Mouse (Mus musculus): ENCODE measurements around the gene Cdkal1. TPM values are rescaled to one million over a fixed set of nuclear protein-coding genes. Genes with fewer than 3 reads are reported as not detected.

Gene Cdkal1
- polyA plus RNA-seq, 1 experiment, result 10.3 TPM

DNA sequence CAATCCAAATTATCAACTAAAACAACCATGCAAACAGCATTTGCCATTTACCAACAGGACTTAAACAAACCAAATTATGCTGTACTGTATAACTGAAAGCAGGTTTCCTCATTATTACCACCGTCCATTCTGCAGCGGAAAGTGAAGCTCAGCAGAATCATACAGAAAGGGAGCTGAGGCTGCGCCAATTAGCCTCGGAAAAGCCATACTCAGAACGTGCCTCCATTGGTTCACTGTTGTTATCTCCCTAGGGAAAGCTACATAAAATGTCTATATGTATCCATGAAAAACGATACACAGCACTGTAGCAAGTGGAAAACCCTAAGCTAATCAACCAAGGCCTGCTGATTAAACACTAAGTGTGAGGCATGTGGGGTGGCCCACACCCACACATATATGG, 130.6 kb downstream of the Cdkal1 start:
- no peak overlapping the region for H3K27ac ChIP-seq (ENCODE audit: insufficient read depth, low read length)
- DNase-seq, result no peak
- no peak for TF ChIP-seq CTCF (IDR thresholded peaks at IDR 0.05; ENCODE audit: borderline replicate concordance, insufficient read depth, low read depth, low read length)
- no peak for TF ChIP-seq POLR2A (IDR thresholded peaks at IDR 0.05; ENCODE audit: borderline replicate concordance, insufficient read depth, low read length)
- H3K4me3 ChIP-seq (replicated peaks; ENCODE audit: insufficient read depth, low read depth, low read length), result no peak overlapping the region
- 86% methylated on average over 6 of the region's 6 CpGs for WGBS
- H3K4me1 ChIP-seq (ENCODE audit: control insufficient read depth, insufficient read depth, low read length), result no peaks in the 10 kb centered on the region
- H3K27me3 ChIP-seq (ENCODE audit: control insufficient read depth, insufficient read depth, low read length), result no peaks in the 10 kb centered on the region

GRCm38 (mm10) chr13:29723150-29723549, 132.3 kb downstream of the Cdkal1 start:
- 88% methylated on average over 1 of the region's 1 CpGs for WGBS

DNA sequence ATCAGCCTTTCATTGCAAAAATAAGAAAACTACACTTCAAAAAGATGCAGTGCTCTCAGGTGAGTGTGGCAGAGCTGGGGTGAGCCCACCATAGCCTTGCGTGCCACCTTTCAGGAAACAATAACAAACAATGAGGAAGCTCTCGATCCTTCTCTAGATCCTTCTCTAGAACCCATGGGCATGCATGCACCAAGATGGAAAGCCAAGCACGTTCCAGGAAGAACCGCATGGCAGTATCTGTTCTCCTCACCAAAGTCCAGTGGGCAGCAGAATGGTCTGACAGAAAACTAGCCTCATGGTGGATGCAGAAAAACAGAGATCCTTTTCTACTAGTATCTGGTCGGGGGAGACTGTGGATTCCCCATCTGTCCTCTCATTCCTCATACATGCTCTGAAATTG, 134.3 kb downstream of the Cdkal1 start:
- 97% methylated on average over 5 of the region's 5 CpGs for WGBS
- no peak overlapping the region for H3K27ac ChIP-seq (ENCODE audit: insufficient read depth, low read length)
- no peak for DNase-seq
- H3K4me3 ChIP-seq (replicated peaks; ENCODE audit: insufficient read depth, low read depth, low read length), result no peak overlapping the region
- H3K27me3 ChIP-seq (ENCODE audit: control insufficient read depth, insufficient read depth, low read length), result no peaks in the 10 kb centered on the region
- TF ChIP-seq POLR2A (IDR thresholded peaks at IDR 0.05; ENCODE audit: borderline replicate concordance, insufficient read depth, low read length) (no peak), CTCF (IDR thresholded peaks at IDR 0.05; ENCODE audit: borderline replicate concordance, insufficient read depth, low read depth, low read length) (no peak)
- H3K4me1 ChIP-seq (ENCODE audit: control insufficient read depth, insufficient read depth, low read length), result no peaks in the 10 kb centered on the region

More at GRCm38 (mm10) chr13:29723150-29723549, 132.3 kb downstream of the Cdkal1 start:
- no peak for TF ChIP-seq POLR2A (IDR thresholded peaks at IDR 0.05; ENCODE audit: borderline replicate concordance, insufficient read depth, low read length)
- TF ChIP-seq CTCF (IDR thresholded peaks at IDR 0.05; ENCODE audit: borderline replicate concordance, insufficient read depth, low read depth, low read length), result no peak
- no peak for DNase-seq
- Histone ChIP-seq H3K4me1 (ENCODE audit: control insufficient read depth, insufficient read depth, low read length) (no peaks in the 10 kb centered on the region), H3K27me3 (ENCODE audit: control insufficient read depth, insufficient read depth, low read length) (no peaks in the 10 kb centered on the region), H3K27ac (ENCODE audit: insufficient read depth, low read length) (no peak overlapping the region), H3K4me3 (replicated peaks; ENCODE audit: insufficient read depth, low read depth, low read length) (no peak overlapping the region)

DNA sequence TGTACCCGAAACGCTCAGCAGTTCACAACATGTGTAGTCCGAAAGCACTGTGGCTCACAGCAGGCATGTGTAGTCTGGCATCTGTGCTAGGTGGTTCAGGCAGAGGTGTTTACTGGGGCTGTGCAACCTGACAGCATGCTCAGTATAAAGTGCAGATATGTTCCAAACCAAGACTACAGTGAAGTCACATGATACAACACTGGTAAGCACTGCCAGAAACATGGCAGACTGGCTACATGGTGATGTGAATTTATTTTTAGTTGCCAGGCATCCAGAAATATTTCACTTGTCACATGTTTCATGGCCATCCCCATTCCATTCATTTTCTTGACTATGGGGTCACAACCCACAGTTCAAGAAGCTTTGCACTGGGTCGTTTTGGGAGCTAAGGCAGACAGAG, 138.9 kb downstream of the Cdkal1 start:
- no peak overlapping the region for H3K27ac ChIP-seq (ENCODE audit: insufficient read depth, low read length)
- H3K27me3 ChIP-seq (ENCODE audit: control insufficient read depth, insufficient read depth, low read length), result no peaks in the 10 kb centered on the region
- TF ChIP-seq CTCF (IDR thresholded peaks at IDR 0.05; ENCODE audit: borderline replicate concordance, insufficient read depth, low read depth, low read length) (no peak), POLR2A (IDR thresholded peaks at IDR 0.05; ENCODE audit: borderline replicate concordance, insufficient read depth, low read length) (no peak)
- H3K4me1 ChIP-seq (ENCODE audit: control insufficient read depth, insufficient read depth, low read length), result 0 out of 2 replicates have a peak, but pooled peaks cover 3% of the 10 kb centered on the region
- DNase-seq, result no peak
- WGBS, result 62% methylated on average over 4 of the region's 4 CpGs
- no peak overlapping the region for H3K4me3 ChIP-seq (replicated peaks; ENCODE audit: insufficient read depth, low read depth, low read length)

- Histone ChIP-seq H3K4me1 (ENCODE audit: control insufficient read depth, insufficient read depth, low read length) (0 out of 2 replicates have a peak, but pooled peaks cover 3% of the 10 kb centered on the region), H3K27ac (ENCODE audit: insufficient read depth, low read length) (no peak overlapping the region), H3K27me3 (ENCODE audit: control insufficient read depth, insufficient read depth, low read length) (no peaks in the 10 kb centered on the region), H3K4me3 (replicated peaks; ENCODE audit: insufficient read depth, low read depth, low read length) (no peak overlapping the region)
- TF ChIP-seq POLR2A (IDR thresholded peaks at IDR 0.05; ENCODE audit: borderline replicate concordance, insufficient read depth, low read length) (no peak), CTCF (IDR thresholded peaks at IDR 0.05; ENCODE audit: borderline replicate concordance, insufficient read depth, low read depth, low read length) (no peak)
- DNase-seq, result no peak
- WGBS, result 51% methylated on average over 3 of the region's 3 CpGs
These were observed 140.1 kb downstream of the Cdkal1 start for GRCm38 (mm10) chr13:29715241-29715841.

DNA sequence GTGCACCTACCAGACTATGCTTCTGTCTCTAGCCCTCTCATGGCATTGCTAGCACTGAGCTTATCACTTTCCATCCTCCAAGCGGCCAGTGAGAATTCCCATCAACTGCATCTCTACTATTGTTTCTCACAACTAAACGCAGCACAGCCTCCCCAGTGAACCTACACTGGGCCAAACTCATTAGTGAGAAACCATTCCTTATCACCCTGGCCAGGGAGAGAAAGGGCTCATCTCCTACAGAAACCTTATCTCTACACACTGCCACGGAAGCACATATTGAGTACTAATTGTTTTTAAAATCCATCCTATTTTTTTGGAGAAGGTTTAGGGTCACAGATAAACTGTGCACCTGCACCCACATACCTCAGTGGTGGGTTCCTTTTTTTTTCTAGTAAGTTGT, 147.9 kb downstream of the Cdkal1 start:
- Histone ChIP-seq H3K27me3 (ENCODE audit: control insufficient read depth, insufficient read depth, low read length) (no peaks in the 10 kb centered on the region), H3K4me3 (replicated peaks; ENCODE audit: insufficient read depth, low read depth, low read length) (no peak overlapping the region), H3K27ac (ENCODE audit: insufficient read depth, low read length) (no peak overlapping the region), H3K4me1 (ENCODE audit: control insufficient read depth, insufficient read depth, low read length) (no peaks in the 10 kb centered on the region; the same call in 1 of the 2 replicates)
- TF ChIP-seq CTCF (IDR thresholded peaks at IDR 0.05; ENCODE audit: borderline replicate concordance, insufficient read depth, low read depth, low read length) (no peak), POLR2A (IDR thresholded peaks at IDR 0.05; ENCODE audit: borderline replicate concordance, insufficient read depth, low read length) (no peak)
- no peak for DNase-seq
- WGBS, result 94% methylated on average over 3 of the region's 3 CpGs

- H3K27ac ChIP-seq (ENCODE audit: insufficient read depth, low read length), result no peak overlapping the region
- H3K27me3 ChIP-seq (ENCODE audit: control insufficient read depth, insufficient read depth, low read length), result no peaks in the 10 kb centered on the region
- TF ChIP-seq POLR2A (IDR thresholded peaks at IDR 0.05; ENCODE audit: borderline replicate concordance, insufficient read depth, low read length) (no peak), CTCF (IDR thresholded peaks at IDR 0.05; ENCODE audit: borderline replicate concordance, insufficient read depth, low read depth, low read length) (no peak)
- H3K4me3 ChIP-seq (replicated peaks; ENCODE audit: insufficient read depth, low read depth, low read length), result no peak overlapping the region
- 26% methylated on average over 1 of the region's 1 CpGs for WGBS
- peaks cover 7% of the 10 kb centered on the region for H3K4me1 ChIP-seq (ENCODE audit: control insufficient read depth, insufficient read depth, low read length)
- peak in 1 of 2 experiments; percentile 24 for DNase-seq
These were observed 154.1 kb downstream of the Cdkal1 start for GRCm38 (mm10) chr13:29701400-29701799.

DNA sequence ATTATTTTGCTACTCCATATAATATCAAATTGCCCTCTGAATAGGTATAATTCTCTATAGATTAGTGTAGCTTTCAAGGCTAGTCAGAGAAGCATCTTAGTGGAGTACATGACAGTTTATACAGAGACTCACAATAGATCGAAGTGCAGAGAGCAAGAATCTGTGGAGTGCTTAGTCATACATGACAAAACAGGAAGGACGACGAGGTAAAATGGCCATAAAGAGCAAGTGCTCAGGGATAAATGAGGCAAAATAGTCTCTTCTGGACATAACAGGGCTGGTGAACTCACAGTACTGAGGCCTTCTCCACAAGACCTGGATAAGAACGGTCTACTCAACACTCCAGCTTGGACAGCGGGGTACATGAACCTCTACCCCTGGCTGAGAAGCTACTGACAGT, 155.6 kb downstream of the Cdkal1 start:
- TF ChIP-seq CTCF (IDR thresholded peaks at IDR 0.05; ENCODE audit: borderline replicate concordance, insufficient read depth, low read depth, low read length), result no peak
- TF ChIP-seq POLR2A (IDR thresholded peaks at IDR 0.05; ENCODE audit: borderline replicate concordance, insufficient read depth, low read length), result no peak
- whole genome bisulfite sequencing, result 98% methylated on average over 5 of the region's 5 CpGs
- no peak overlapping the region for H3K27ac ChIP-seq (ENCODE audit: insufficient read depth, low read length)

More for the DNA sequence above, 155.6 kb downstream of the Cdkal1 start:
- no peaks in the 10 kb centered on the region for H3K27me3 ChIP-seq (ENCODE audit: control insufficient read depth, insufficient read depth, low read length)
- no peak for DNase-seq
- H3K4me3 ChIP-seq (replicated peaks; ENCODE audit: insufficient read depth, low read depth, low read length), result no peak overlapping the region
- H3K4me1 ChIP-seq (ENCODE audit: control insufficient read depth, insufficient read depth, low read length), result peaks cover 7% of the 10 kb centered on the region
